Mouse (Mus musculus) heart, postnatal 25 days (tissue): ENCODE results near the gene Cd300c. TPM values are rescaled to one million over a fixed set of nuclear protein-coding genes. Genes with fewer than 3 reads are reported as not detected.

Experiments used
- total RNA-seq, 2 experiments: library from RNA; stranded (reverse); gene quantifications; 2 replicates each; pipeline ENCODE4 v1.2.3; 2021

Cd300c gene
- total RNA-seq, 2 experiments from 2014 or later = not detected

Other genes with a start within 250 kb of the Cd300c start
- under 1 TPM; 0.13 to 0.25 TPM for gene Dnaic2, start 241.7 kb downstream of the Cd300c start, total RNA-seq
- under 1 TPM; 0.13 to 0.25 TPM for gene Kif19a, start 203.8 kb downstream of the Cd300c start, total RNA-seq
- gene Btbd17, start 173.2 kb downstream of the Cd300c start, total RNA-seq = not detected
- not detected for gene Gpr142, start 170.2 kb downstream of the Cd300c start, total RNA-seq
- gene Gprc5c, start 118.0 kb downstream of the Cd300c start, total RNA-seq = 1 to 10 TPM; 6.4 to 9.7 TPM
- under 1 TPM; 0.81 to 0.99 TPM for gene Cd300a, start 79.1 kb downstream of the Cd300c start, total RNA-seq
- gene Cd300lb, start 34.8 kb downstream of the Cd300c start, total RNA-seq = 1 to 10 TPM; 1.0 to 1.2 TPM
- 1 to 10 TPM; 1.1 to 1.2 TPM for gene Cd300ld, start 20.8 kb upstream of the Cd300c start, total RNA-seq
- 1 to 10 TPM; 1.4 to 2.2 TPM for gene Cd300c2, start 32.7 kb upstream of the Cd300c start, total RNA-seq
- gene Cd300ld2, start 47.0 kb upstream of the Cd300c start, total RNA-seq = not detected
- under 1 TPM in 1 of 2 experiments, not detected in 1; 0.50 TPM for gene Cd300ld4, start 57.9 kb upstream of the Cd300c start, total RNA-seq
- gene Cd300ld5, start 68.6 kb upstream of the Cd300c start, total RNA-seq = 1 to 10 TPM; 1.2 to 1.9 TPM
- 1 to 10 TPM; 9.0 to 9.7 TPM for gene Cd300ld3, start 79.3 kb upstream of the Cd300c start, total RNA-seq
- under 1 TPM; 0.28 to 0.42 TPM for gene Cd300e, start 93.0 kb upstream of the Cd300c start, total RNA-seq
- under 1 TPM; 0.67 to 0.75 TPM for gene Rab37, start 122.3 kb upstream of the Cd300c start, total RNA-seq
- under 1 TPM in 1 of 2 experiments, not detected in 1; 0.28 TPM for gene Cd300lf, start 164.8 kb upstream of the Cd300c start, total RNA-seq
- 10 to 100 TPM; 10.1 to 12.9 TPM for gene Slc9a3r1, start 194.2 kb upstream of the Cd300c start, total RNA-seq
- 10 to 100 TPM; 10.0 to 10.5 TPM for gene Tmem104, start 218.3 kb upstream of the Cd300c start, total RNA-seq
- 10 to 100 TPM; 19.3 to 23.0 TPM for gene Nat9, start 218.7 kb upstream of the Cd300c start, total RNA-seq